Comparison of ENCODE assay signal across 16 mouse cellular contexts in the genomic region with DNA sequence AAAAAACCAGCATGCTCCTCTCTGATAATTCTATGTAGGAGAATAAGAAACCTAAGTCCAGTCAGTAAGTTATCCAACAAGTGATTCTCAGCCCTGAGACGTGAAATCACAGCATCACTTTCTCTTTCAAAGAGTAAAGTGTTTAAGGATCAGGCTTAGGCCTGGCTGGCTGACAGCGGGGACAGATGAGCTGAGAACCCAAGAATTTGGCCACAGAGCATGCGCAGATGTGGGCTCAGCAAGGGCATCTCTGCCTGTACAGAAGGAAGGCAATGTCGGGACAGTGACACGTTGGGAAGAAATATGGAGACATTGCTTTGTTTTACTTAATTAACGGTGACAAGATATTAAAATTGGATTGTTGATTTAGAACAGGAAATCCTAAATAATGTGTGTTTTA.
"Had no signal": no experiment of that assay in that cellular context is flagged by ENCODE, and none has a peak within 500 bp of the region (broad histone marks: within the 10 kb centered on the region; RNA-seq: fewer than 3 reads in every experiment).

No protein-coding gene starts in this region.

- H3K27ac ChIP-seq: liver, embryonic 15.5 days; lung, embryonic 15.5 days; macrophage; midbrain, embryonic 12.5 days; midbrain, embryonic 15.5 days; neural tube, embryonic 12.5 days; stomach, embryonic 15.5 days; stomach, postnatal 0 days had no signal

- H3K9ac ChIP-seq: liver, embryonic 15.5 days; liver, postnatal 0 days; lung, embryonic 15.5 days; midbrain, embryonic 12.5 days; midbrain, embryonic 15.5 days; neural tube, embryonic 12.5 days; stomach, embryonic 15.5 days had no signal

- H3K36me3 ChIP-seq: liver, embryonic 15.5 days; lung, embryonic 15.5 days; midbrain, embryonic 12.5 days; midbrain, embryonic 15.5 days; neural tube, embryonic 12.5 days; stomach, embryonic 15.5 days had no signal

- H3K4me1 ChIP-seq: liver, embryonic 15.5 days; neural tube, embryonic 12.5 days; stomach, embryonic 15.5 days had no signal

- H3K4me3 ChIP-seq: liver, embryonic 15.5 days; lung, embryonic 15.5 days; megakaryocyte, embryonic 14.5 days; midbrain, embryonic 12.5 days; midbrain, embryonic 15.5 days; neural tube, embryonic 12.5 days; stomach, embryonic 15.5 days had no signal

- ATAC-seq: liver, postnatal 0 days; lung, postnatal 0 days; midbrain, embryonic 15.5 days had no signal

- H3K9me3 ChIP-seq: liver, embryonic 15.5 days; lung, embryonic 15.5 days; midbrain, embryonic 12.5 days; midbrain, embryonic 15.5 days; neural tube, embryonic 12.5 days; stomach, embryonic 15.5 days had no signal

- H3K27me3 ChIP-seq: liver, embryonic 15.5 days; lung, embryonic 15.5 days; midbrain, embryonic 15.5 days; neural tube, embryonic 12.5 days; stomach, embryonic 15.5 days had no signal

- DNase-seq: liver, postnatal 0 days; lung, adult 2 months; right cerebral cortex, postnatal 14 days; thymus, adult 2 months; thymus, postnatal 25 days; thymus, postnatal 4 days had no signal

- H3K4me2 ChIP-seq: liver, embryonic 15.5 days; lung, embryonic 15.5 days; midbrain, embryonic 12.5 days; midbrain, embryonic 15.5 days; neural tube, embryonic 12.5 days; stomach, embryonic 15.5 days had no signal
